Mouse (Mus musculus): ENCODE results near the gene Larp4b. TPM values are rescaled to one million over a fixed set of nuclear protein-coding genes. Genes with fewer than 3 reads are reported as not detected.
A peak's percentile ranks its signal among the peaks of the same experiment; 100 is the strongest.

Gene Larp4b
- total RNA-seq, 2 experiments from 2014 or later = 103 TPM

GRCm38 (mm10) chr13:9113735-9114134 lies 20.1 kb downstream of the Larp4b start:
- no peak for DNase-seq (ENCODE audit: extremely low spot score in 1 of 2, low spot score in 2 of 2)
- intact Hi-C loops (cut with DNase I) = no loop called here

- no peak for DNase-seq (ENCODE audit: extremely low spot score in 1 of 2, low spot score in 2 of 2)
- intact Hi-C loops (cut with DNase I) = no loop called here
These were observed 27.3 kb downstream of the Larp4b start for GRCm38 (mm10) chr13:9120835-9121542.

- no peak for DNase-seq (ENCODE audit: extremely low spot score in 1 of 2, low spot score in 2 of 2)
- intact Hi-C loops (cut with DNase I) = no loop called here
These were observed 28.4 kb downstream of the Larp4b start for GRCm38 (mm10) chr13:9122045-9122444.

GRCm38 (mm10) chr13:9125193-9125592 lies 31.5 kb downstream of the Larp4b start:
- intact Hi-C loops (cut with DNase I) = no loop called here
- no peak for DNase-seq (ENCODE audit: extremely low spot score in 1 of 2, low spot score in 2 of 2)

- intact Hi-C loops (cut with DNase I) = no loop called here
- DNase-seq (ENCODE audit: extremely low spot score in 1 of 2, low spot score in 2 of 2) = no peak
These were observed 34.0 kb downstream of the Larp4b start for GRCm38 (mm10) chr13:9127715-9128114.

GRCm38 (mm10) chr13:9128707-9129314 lies 35.1 kb downstream of the Larp4b start:
- no peak for DNase-seq (ENCODE audit: extremely low spot score in 1 of 2, low spot score in 2 of 2)
- intact Hi-C loops (cut with DNase I) = no loop called here

GRCm38 (mm10) chr13:9134421-9134820 lies 40.7 kb downstream of the Larp4b start:
- intact Hi-C loops (cut with DNase I) = no loop called here
- no peak for DNase-seq (ENCODE audit: extremely low spot score in 1 of 2, low spot score in 2 of 2)

GRCm38 (mm10) chr13:9136088-9136487 lies 42.4 kb downstream of the Larp4b start:
- intact Hi-C loops (cut with DNase I) = no loop called here

GRCm38 (mm10) chr13:9136733-9137132 lies 43.1 kb downstream of the Larp4b start:
- intact Hi-C loops (cut with DNase I) = no loop called here
- DNase-seq (ENCODE audit: extremely low spot score in 1 of 2, low spot score in 2 of 2) = peak; percentile 45 to 58

More at GRCm38 (mm10) chr13:9136088-9136487, 42.4 kb downstream of the Larp4b start:
- no peak for DNase-seq (ENCODE audit: extremely low spot score in 1 of 2, low spot score in 2 of 2)

GRCm38 (mm10) chr13:9139466-9139991 lies 45.8 kb downstream of the Larp4b start:
- DNase-seq (ENCODE audit: extremely low spot score in 1 of 2, low spot score in 2 of 2) = no peak
- intact Hi-C loops (cut with DNase I) = no loop called here

- peak in 1 of 2 experiments; percentile 41 for DNase-seq (ENCODE audit: extremely low spot score in 1 of 2, low spot score in 2 of 2)
- intact Hi-C loops (cut with DNase I) = no loop called here
These were observed 46.5 kb downstream of the Larp4b start for GRCm38 (mm10) chr13:9140204-9140603.

GRCm38 (mm10) chr13:9142371-9142770 lies 48.7 kb downstream of the Larp4b start:
- intact Hi-C loops (cut with DNase I) = no loop called here
- DNase-seq (ENCODE audit: extremely low spot score in 1 of 2, low spot score in 2 of 2) = no peak

- DNase-seq (ENCODE audit: extremely low spot score in 1 of 2, low spot score in 2 of 2) = no peak
- intact Hi-C loops (cut with DNase I) = no loop called here
These were observed 55.1 kb downstream of the Larp4b start for GRCm38 (mm10) chr13:9148830-9149229.

GRCm38 (mm10) chr13:9149473-9150217 lies 56.0 kb downstream of the Larp4b start:
- intact Hi-C loops (cut with DNase I) = no loop called here
- no peak for DNase-seq (ENCODE audit: extremely low spot score in 1 of 2, low spot score in 2 of 2)

- intact Hi-C loops (cut with DNase I) = no loop called here
- DNase-seq (ENCODE audit: extremely low spot score in 1 of 2, low spot score in 2 of 2) = no peak
These were observed 57.4 kb downstream of the Larp4b start for GRCm38 (mm10) chr13:9151100-9151499.

- intact Hi-C loops (cut with DNase I) = no loop called here
- DNase-seq (ENCODE audit: extremely low spot score in 1 of 2, low spot score in 2 of 2) = no peak
These were observed 57.9 kb downstream of the Larp4b start for GRCm38 (mm10) chr13:9151619-9152018.

GRCm38 (mm10) chr13:9152267-9152666 lies 58.6 kb downstream of the Larp4b start:
- intact Hi-C loops (cut with DNase I) = no loop called here
- DNase-seq (ENCODE audit: extremely low spot score in 1 of 2, low spot score in 2 of 2) = no peak

- DNase-seq (ENCODE audit: extremely low spot score in 1 of 2, low spot score in 2 of 2) = no peak
- intact Hi-C loops (cut with DNase I) = no loop called here
These were observed 60.1 kb downstream of the Larp4b start for GRCm38 (mm10) chr13:9153803-9154202.

GRCm38 (mm10) chr13:9159282-9159681 lies 65.6 kb downstream of the Larp4b start:
- DNase-seq (ENCODE audit: extremely low spot score in 1 of 2, low spot score in 2 of 2) = no peak
- intact Hi-C loops (cut with DNase I) = no loop called here

GRCm38 (mm10) chr13:9162888-9163287 lies 69.2 kb downstream of the Larp4b start:
- DNase-seq (ENCODE audit: extremely low spot score in 1 of 2, low spot score in 2 of 2) = no peak
- intact Hi-C loops (cut with DNase I) = no loop called here
